Mouse (Mus musculus): ENCODE measurements at regions not wholly inside any gene's neighbourhood (a gene's known extent, or its start where the extent isn't known, plus 50 kb on each side); places are given as distances from the start of the nearest gene placed in this dataset.

DNA sequence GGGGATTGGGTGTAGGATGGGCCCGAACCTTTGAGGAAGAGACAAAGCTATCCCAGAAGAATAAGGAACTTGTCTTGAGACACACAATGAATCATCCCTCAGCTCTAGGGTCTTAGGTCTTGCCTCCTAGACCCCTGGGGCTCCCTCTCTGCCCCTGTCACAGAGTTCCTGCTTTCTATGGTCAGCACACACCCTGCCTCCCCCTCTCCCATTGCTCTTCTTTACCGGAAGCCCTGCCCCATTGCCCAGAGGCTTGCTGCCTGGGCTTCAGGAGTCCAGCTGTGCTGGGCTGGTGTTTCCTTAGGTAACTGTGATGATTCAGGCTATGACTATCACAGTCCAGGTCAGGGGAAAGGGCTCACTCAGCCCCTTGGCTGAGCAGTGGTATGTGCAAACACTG is 55.1 kb upstream of the Podxl start:
- WGBS = 85% methylated on average over 2 of the region's 2 CpGs

DNA sequence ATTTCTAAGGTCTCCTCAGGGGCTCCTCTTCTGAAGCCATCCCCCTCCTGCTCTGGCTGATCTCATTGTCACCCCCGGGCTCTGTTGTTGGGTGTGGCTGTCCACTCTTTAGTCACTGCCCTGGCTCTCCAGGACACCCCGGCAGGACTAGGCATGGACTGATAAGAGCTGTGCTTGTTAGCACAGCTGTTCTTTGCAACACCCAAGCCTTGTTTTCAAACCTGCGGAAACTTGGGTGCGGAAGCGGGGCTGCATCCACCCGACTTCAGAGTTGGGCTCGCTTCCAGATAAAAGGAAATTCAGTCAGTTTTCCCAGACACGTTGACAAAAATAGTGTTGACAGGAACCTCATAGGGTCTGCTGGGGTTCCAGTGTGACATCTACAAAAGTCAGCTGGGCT is 53.6 kb upstream of the Podxl start:
- H3K9me3 ChIP-seq (replicated peaks; ENCODE audit: control insufficient read depth, low read length) = no peaks in the 10 kb centered on the region
- WGBS = 11% methylated on average over 8 of the region's 8 CpGs
- ATAC-seq (ENCODE audit: insufficient read depth, low read depth) (peak; percentile 84), DNase-seq (ENCODE audit: low spot score) (peak; percentile 71)
- no peak overlapping the region for H3K4me3 ChIP-seq (ENCODE audit: low read depth, low read length)
- no peak overlapping the region for H3K9ac ChIP-seq (replicated peaks; ENCODE audit: low read depth, low read length)
- H3K4me2 ChIP-seq (ENCODE audit: low read depth, low read length) = no peak overlapping the region
- peaks cover 41% of the 10 kb centered on the region for H3K4me1 ChIP-seq (ENCODE audit: control insufficient read depth, insufficient read depth)
- no peaks in the 10 kb centered on the region for H3K36me3 ChIP-seq (replicated peaks; ENCODE audit: control insufficient read depth, insufficient read depth, low read length)
- H3K27me3 ChIP-seq (ENCODE audit: control insufficient read depth, insufficient read depth, low read length) = no peaks in the 10 kb centered on the region
- TF ChIP-seq EP300 (IDR thresholded peaks at IDR 0.05; ENCODE audit: low read depth) (peak; percentile 75), CTCF (IDR thresholded peaks at IDR 0.05; ENCODE audit: low read depth) (no peak)
- peak overlapping the region; percentile 59 for H3K27ac ChIP-seq (ENCODE audit: low read depth)

More for the DNA sequence above, 55.1 kb upstream of the Podxl start:
- Histone ChIP-seq H3K4me2 (ENCODE audit: low read depth, low read length) (no peak overlapping the region), H3K27me3 (ENCODE audit: control insufficient read depth, insufficient read depth, low read length) (no peaks in the 10 kb centered on the region), H3K9ac (replicated peaks; ENCODE audit: low read depth, low read length) (no peak overlapping the region), H3K36me3 (replicated peaks; ENCODE audit: control insufficient read depth, insufficient read depth, low read length) (no peaks in the 10 kb centered on the region), H3K9me3 (replicated peaks; ENCODE audit: control insufficient read depth, low read length) (no peaks in the 10 kb centered on the region), H3K4me1 (ENCODE audit: control insufficient read depth, insufficient read depth) (peaks cover 28% of the 10 kb centered on the region), H3K27ac (ENCODE audit: low read depth) (no peak overlapping the region), H3K4me3 (ENCODE audit: low read depth, low read length) (no peak overlapping the region)
- no peak for ATAC-seq (ENCODE audit: insufficient read depth, low read depth)
- DNase-seq (ENCODE audit: low spot score) = no peak
- no peak for TF ChIP-seq EP300 (IDR thresholded peaks at IDR 0.05; ENCODE audit: low read depth)
- no peak for TF ChIP-seq CTCF (IDR thresholded peaks at IDR 0.05; ENCODE audit: low read depth)

DNA sequence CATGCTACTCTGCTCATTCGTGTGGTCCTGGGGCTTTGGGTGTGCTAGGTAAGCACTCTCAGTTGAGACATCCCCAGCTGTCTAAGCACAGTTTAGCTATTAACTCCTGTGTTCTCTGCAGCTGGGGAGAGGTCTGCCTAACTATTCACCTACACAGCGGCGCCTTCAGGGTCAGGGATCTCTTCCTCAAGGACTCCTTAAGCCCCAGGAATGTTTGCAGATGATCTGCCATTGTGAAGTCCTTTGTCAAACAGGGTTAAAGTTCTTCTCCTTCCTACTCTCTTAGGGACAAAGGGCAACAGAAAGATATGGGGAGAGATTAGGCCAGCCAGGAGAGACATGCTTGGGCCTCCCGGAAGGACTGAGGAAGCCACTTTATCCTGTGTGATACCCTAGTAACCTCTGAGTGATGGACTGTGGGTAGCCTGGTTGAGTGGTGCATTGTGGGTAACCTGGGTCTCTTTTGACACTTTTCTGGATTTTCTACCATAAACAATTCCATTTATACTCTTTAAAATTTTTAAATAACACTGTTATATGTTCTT is 51.7 kb upstream of the Podxl start:
- 61% methylated on average over 4 of the region's 4 CpGs for WGBS
- Histone ChIP-seq H3K4me2 (ENCODE audit: low read depth, low read length) (no peak overlapping the region), H3K27ac (ENCODE audit: low read depth) (no peak overlapping the region), H3K4me1 (ENCODE audit: control insufficient read depth, insufficient read depth) (peaks cover 41% of the 10 kb centered on the region), H3K27me3 (ENCODE audit: control insufficient read depth, insufficient read depth, low read length) (no peaks in the 10 kb centered on the region), H3K9me3 (replicated peaks; ENCODE audit: control insufficient read depth, low read length) (no peaks in the 10 kb centered on the region), H3K4me3 (ENCODE audit: low read depth, low read length) (no peak overlapping the region), H3K36me3 (replicated peaks; ENCODE audit: control insufficient read depth, insufficient read depth, low read length) (no peaks in the 10 kb centered on the region), H3K9ac (replicated peaks; ENCODE audit: low read depth, low read length) (no peak overlapping the region)
- no peak for TF ChIP-seq CTCF (IDR thresholded peaks at IDR 0.05; ENCODE audit: low read depth)
- TF ChIP-seq EP300 (IDR thresholded peaks at IDR 0.05; ENCODE audit: low read depth) = no peak
- DNase-seq (ENCODE audit: low spot score) (no peak), ATAC-seq (ENCODE audit: insufficient read depth, low read depth) (no peak)

DNA sequence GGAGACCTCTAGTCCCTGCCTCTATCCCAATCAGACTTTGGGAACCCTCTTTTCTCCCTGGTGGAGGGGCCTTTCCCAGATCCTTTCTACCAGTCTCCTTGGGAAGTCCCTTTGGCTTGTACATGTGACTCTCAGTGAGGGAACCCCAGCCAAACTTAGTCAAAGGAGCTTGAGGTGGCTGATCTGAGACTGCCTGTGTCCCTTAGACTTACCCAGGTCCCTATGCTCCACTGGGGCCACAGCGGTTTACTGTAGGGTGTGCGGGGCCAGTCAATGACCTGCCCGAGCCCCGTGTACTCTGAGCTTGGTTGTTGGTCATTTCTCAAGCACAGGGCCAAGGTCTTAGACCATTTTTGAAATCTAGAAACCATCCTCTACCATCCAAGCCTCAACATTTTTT is 50.8 kb upstream of the Podxl start:
- DNase-seq (ENCODE audit: low spot score) (no peak), ATAC-seq (ENCODE audit: insufficient read depth, low read depth) (no peak)
- Histone ChIP-seq H3K27me3 (ENCODE audit: control insufficient read depth, insufficient read depth, low read length) (no peaks in the 10 kb centered on the region), H3K4me1 (ENCODE audit: control insufficient read depth, insufficient read depth) (peaks cover 41% of the 10 kb centered on the region), H3K9ac (replicated peaks; ENCODE audit: low read depth, low read length) (no peak overlapping the region), H3K27ac (ENCODE audit: low read depth) (peak overlapping the region; percentile 74; the same call in 1 of the 2 replicates), H3K4me3 (ENCODE audit: low read depth, low read length) (no peak overlapping the region), H3K9me3 (replicated peaks; ENCODE audit: control insufficient read depth, low read length) (no peaks in the 10 kb centered on the region), H3K36me3 (replicated peaks; ENCODE audit: control insufficient read depth, insufficient read depth, low read length) (no peaks in the 10 kb centered on the region), H3K4me2 (ENCODE audit: low read depth, low read length) (no peak overlapping the region)
- 77% methylated on average over 4 of the region's 4 CpGs for WGBS
- no peak for TF ChIP-seq CTCF (IDR thresholded peaks at IDR 0.05; ENCODE audit: low read depth)
- no peak for TF ChIP-seq EP300 (IDR thresholded peaks at IDR 0.05; ENCODE audit: low read depth)

DNA sequence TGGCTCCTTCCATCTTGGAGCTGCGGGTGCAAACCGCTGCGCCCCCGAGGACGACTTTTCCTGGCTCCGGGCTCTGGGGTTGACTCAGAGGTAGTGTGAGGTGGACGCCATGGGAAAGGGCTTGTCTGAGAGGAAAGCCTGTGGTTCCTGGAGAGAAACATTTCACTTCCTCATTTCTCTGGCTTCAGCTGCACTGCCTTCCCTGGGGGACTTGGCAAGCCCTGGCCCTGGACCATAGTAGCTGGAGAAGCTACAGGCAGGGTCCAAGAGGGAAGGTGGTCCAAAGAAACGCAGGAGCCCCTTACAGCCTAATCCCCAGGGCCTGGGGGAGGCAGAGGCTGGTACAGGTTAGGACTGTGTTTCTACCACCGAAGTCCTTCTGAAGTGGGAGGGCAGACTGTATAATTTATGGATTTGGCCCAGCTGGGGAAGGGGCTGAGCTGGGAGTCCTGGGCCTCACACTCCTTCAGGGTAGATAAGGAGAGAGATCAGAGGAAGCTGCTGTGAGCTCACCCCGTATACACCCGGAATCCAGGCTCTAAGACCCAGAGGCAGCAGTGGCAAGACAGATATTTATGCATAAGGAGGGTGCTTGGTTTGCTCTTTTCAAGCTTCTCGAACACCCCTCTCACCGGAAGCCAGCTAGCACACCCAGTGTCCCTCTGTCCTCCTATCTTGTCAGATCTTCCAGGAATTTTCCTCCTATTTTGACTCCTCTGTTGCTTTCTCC is 50.0 kb upstream of the Podxl start:
- ATAC-seq (ENCODE audit: insufficient read depth, low read depth) (peak; percentile 13; the same call in 1 of the 2 replicates), DNase-seq (ENCODE audit: low spot score) (peak; percentile 33)
- H3K27me3 ChIP-seq (ENCODE audit: control insufficient read depth, insufficient read depth, low read length) = no peaks in the 10 kb centered on the region
- no peaks in the 10 kb centered on the region for H3K9me3 ChIP-seq (replicated peaks; ENCODE audit: control insufficient read depth, low read length)
- WGBS = 33% methylated on average over 13 of the region's 13 CpGs
- no peak overlapping the region for H3K9ac ChIP-seq (replicated peaks; ENCODE audit: low read depth, low read length)
- TF ChIP-seq EP300 (IDR thresholded peaks at IDR 0.05; ENCODE audit: low read depth) = no peak
- no peak for TF ChIP-seq CTCF (IDR thresholded peaks at IDR 0.05; ENCODE audit: low read depth)
- H3K4me1 ChIP-seq (ENCODE audit: control insufficient read depth, insufficient read depth) = peaks cover 41% of the 10 kb centered on the region
- H3K4me3 ChIP-seq (ENCODE audit: low read depth, low read length) = no peak overlapping the region
- H3K36me3 ChIP-seq (replicated peaks; ENCODE audit: control insufficient read depth, insufficient read depth, low read length) = no peaks in the 10 kb centered on the region
- no peak overlapping the region for H3K4me2 ChIP-seq (ENCODE audit: low read depth, low read length)
- H3K27ac ChIP-seq (ENCODE audit: low read depth) = peak overlapping the region; percentile 74
